Mouse (Mus musculus): Measurements from ENCODE around the gene Hbp1.

DNA sequence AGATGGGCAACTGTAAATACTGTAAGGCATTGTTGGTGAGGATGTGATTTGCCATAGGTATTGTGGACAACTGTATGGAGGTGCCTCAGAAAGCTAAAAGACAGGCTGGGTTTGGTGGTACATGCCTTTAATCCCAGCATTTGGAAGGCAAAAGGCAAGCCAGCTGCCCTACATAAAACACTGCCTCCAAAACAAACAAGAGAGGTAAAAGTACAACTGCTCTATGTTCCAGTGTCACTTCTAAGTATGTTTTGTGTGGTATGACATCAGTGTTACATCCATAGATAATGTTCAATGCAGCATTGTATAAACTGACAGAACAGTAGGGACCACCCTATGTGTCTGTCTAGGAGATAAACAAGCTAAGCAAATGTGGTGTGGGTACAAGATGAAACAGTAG lies 58.3 kb downstream of the Hbp1 start:
- TF ChIP-seq CTCF (IDR thresholded peaks at IDR 0.05; ENCODE audit: extremely low read depth, insufficient read length, insufficient replicate concordance, low read depth, low read length) (no peak), POLR2A (IDR thresholded peaks at IDR 0.05; ENCODE audit: low read depth, low read length) (no peak)
